Mouse (Mus musculus): ENCODE data around the gene Abhd16a.

- TF ChIP-seq GATA1 (IDR thresholded peaks at IDR 0.05; ENCODE audit: borderline replicate concordance, low read length): no peak
- TF ChIP-seq FLI1 (IDR thresholded peaks at IDR 0.05; ENCODE audit: low read length): no peak
These were observed 36.5 kb downstream of the Abhd16a start for GRCm38 (mm10) chr17:35125578-35125977.
